Comparison of ENCODE assay signal across 8 mouse cellular contexts in the genomic region with DNA sequence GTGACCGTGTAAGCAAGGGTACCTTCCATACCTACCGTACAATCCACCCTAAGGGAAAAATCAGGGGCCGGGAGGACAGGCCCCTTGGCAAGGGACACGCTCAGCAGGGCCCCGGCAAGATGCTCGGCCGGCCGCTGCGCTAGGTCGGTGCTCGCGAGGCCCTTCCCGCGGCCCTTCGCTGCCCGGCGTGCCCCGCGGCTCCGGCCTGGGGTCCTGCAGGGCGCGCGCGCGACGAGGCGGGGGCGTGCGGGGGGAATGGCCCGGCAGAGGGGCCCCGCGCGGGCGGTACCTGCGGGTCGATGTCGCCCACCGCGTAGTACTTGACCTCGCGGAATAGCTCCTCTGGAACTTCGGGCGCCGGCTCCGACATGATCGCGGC. TPM values are rescaled to one million over a fixed set of nuclear protein-coding genes. Genes with fewer than 3 reads are reported as not detected.
DNase-seq lines count a peak whose midpoint lies in the region; ATAC-seq and TF ChIP-seq lines count a peak whose summit lies in the region.

No protein-coding gene starts in this region.

- H3K36me3 ChIP-seq in ES-Bruce4 (ENCODE audit: control insufficient read depth, insufficient read depth, low read length, poor library complexity, severe bottlenecking): peaks cover 27% of the 10 kb centered on the region
- peaks cover 27% of the 10 kb centered on the region for H3K36me3 ChIP-seq in forebrain, embryonic 14.5 days (ENCODE audit: control insufficient read depth, insufficient read depth, low read length)
- peaks cover 31% of the 10 kb centered on the region for H3K36me3 ChIP-seq in lung, embryonic 15.5 days

- peak overlapping the region; percentile 89 for H3K9ac ChIP-seq in ES-Bruce4 (ENCODE audit: low read depth, poor library complexity, severe bottlenecking)
- peak overlapping the region; percentile 81 for H3K9ac ChIP-seq in forebrain, embryonic 14.5 days (ENCODE audit: low read length)
- peak overlapping the region; percentile 83 for H3K9ac ChIP-seq in lung, embryonic 15.5 days

- peak; percentile 78 for ATAC-seq in forebrain, embryonic 14.5 days
- ATAC-seq in lung, embryonic 15.5 days (ENCODE audit: borderline replicate concordance, extremely low read depth, low FRiP score, low TSS enrichment): peak; percentile 86

- no peaks in the 10 kb centered on the region for H3K9me3 ChIP-seq in ES-Bruce4 (replicated peaks; ENCODE audit: control insufficient read depth, insufficient read depth, low read length, poor library complexity, severe bottlenecking)
- H3K9me3 ChIP-seq in forebrain, embryonic 14.5 days (replicated peaks; ENCODE audit: control insufficient read depth, low read length): no peaks in the 10 kb centered on the region
- H3K9me3 ChIP-seq in lung, embryonic 15.5 days: no peaks in the 10 kb centered on the region

- no peak for TF ChIP-seq EP300 in ES-Bruce4 (IDR thresholded peaks at IDR 0.05; ENCODE audit: insufficient read depth, low read depth, low read length)

- peak overlapping the region; percentile 71 for H3K4me3 ChIP-seq in ES-Bruce4 (ENCODE audit: low read depth, low read length)
- peak overlapping the region; percentile 75 for H3K4me3 ChIP-seq in forebrain, embryonic 14.5 days (ENCODE audit: low read depth, low read length)
- H3K4me3 ChIP-seq in lung, embryonic 15.5 days: peak overlapping the region; percentile 90

- peaks cover 8% of the 10 kb centered on the region for H3K4me1 ChIP-seq in ES-Bruce4 (ENCODE audit: control insufficient read depth, insufficient read depth, low read length)
- peaks cover 10% of the 10 kb centered on the region for H3K4me1 ChIP-seq in forebrain, embryonic 14.5 days (ENCODE audit: control insufficient read depth, insufficient read depth, low read length)
- peaks cover 24% of the 10 kb centered on the region for H3K4me1 ChIP-seq in lung, embryonic 15.5 days

- H3K27me3 ChIP-seq in ES-Bruce4 (ENCODE audit: control insufficient read depth, insufficient read depth, low read length, poor library complexity, severe bottlenecking): no peaks in the 10 kb centered on the region
- H3K27me3 ChIP-seq in forebrain, embryonic 14.5 days (replicated peaks; ENCODE audit: control insufficient read depth, insufficient read depth, low read length): no peaks in the 10 kb centered on the region
- H3K27me3 ChIP-seq in lung, embryonic 15.5 days: no peaks in the 10 kb centered on the region

- intact Hi-C loops in heart, postnatal 10 days (cut with DNase I): loop anchor here (5.0 kb wide), 1 partner anchor 301 kb away; no protein-coding TSS in a partner anchor

- TF ChIP-seq POLR2A in ES-Bruce4 (IDR thresholded peaks at IDR 0.05; ENCODE audit: insufficient read depth, low read length): no peak

- H3K27ac ChIP-seq in ES-Bruce4 (ENCODE audit: insufficient read depth, low read length): no peak overlapping the region
- H3K27ac ChIP-seq in forebrain, embryonic 14.5 days (ENCODE audit: low read depth, low read length): peak overlapping the region; percentile 93
- H3K27ac ChIP-seq in lung, embryonic 15.5 days: peak overlapping the region; percentile 95

- WGBS in forebrain, embryonic 14.5 days: under 1% methylated on average over 40 of the region's 47 CpGs
- WGBS in lung, embryonic 15.5 days: under 1% methylated on average over 36 of the region's 47 CpGs

- TF ChIP-seq CTCF in ES-Bruce4 (IDR thresholded peaks at IDR 0.05; ENCODE audit: low read depth, low read length): no peak

- peak overlapping the region; percentile 78 for H3K4me2 ChIP-seq in forebrain, embryonic 14.5 days (ENCODE audit: low read length)
- peak overlapping the region; percentile 75 for H3K4me2 ChIP-seq in lung, embryonic 15.5 days

- DNase-seq in adrenal gland, postnatal 25 days: peak; percentile 90
- DNase-seq in forebrain, embryonic 14.5 days (ENCODE audit: low spot score): peak; percentile 85
- DNase-seq in heart, postnatal 10 days: peak; percentile 90 to 92
- DNase-seq in kidney, postnatal 36 days: peak; percentile 86 to 93
- DNase-seq in ovary, postnatal 14 days (ENCODE audit: low spot score): peak; percentile 77
- no peak for DNase-seq in spleen, adult 12 weeks (ENCODE audit: low spot score)

RNA-seq across cellular contexts. Expression of a gene that starts 0.6 kb away (rescaled TPM):
- 59.3 and 62.3 TPM in 2 replicates for polyA plus RNA-seq in ES-Bruce4 (2011; ENCODE audit: insufficient read depth, insufficient read length, low read depth, missing spikeins)
- 32.5 and 37.7 TPM in 2 replicates for total RNA-seq in adrenal gland, postnatal 25 days (2021)
- polyA plus RNA-seq in forebrain, embryonic 14.5 days (2014; fragmentation: Nextera tagmentation; extraction: Ambion mirVana): 28.7 and 31.7 TPM in 2 replicates
- total RNA-seq in heart, postnatal 10 days (2021): 10 to 100 TPM; 20.3 to 20.4 TPM
- polyA plus RNA-seq in lung, embryonic 15.5 days (2015; fragmentation: Nextera tagmentation; extraction: Ambion mirVana): 32.2 and 36.0 TPM in 2 replicates

RNA-seq across cellular contexts. Expression of a gene that starts 51.0 kb away (rescaled TPM):
- not detected in 2 replicates for polyA plus RNA-seq in ES-Bruce4 (2011; ENCODE audit: insufficient read depth, insufficient read length, low read depth, missing spikeins)
- 0.06 TPM in 1 of 2 replicates, not detected in the other for total RNA-seq in adrenal gland, postnatal 25 days (2021)
- polyA plus RNA-seq in forebrain, embryonic 14.5 days (2014; fragmentation: Nextera tagmentation; extraction: Ambion mirVana): 0.71 and 0.77 TPM in 2 replicates
- not detected for total RNA-seq in heart, postnatal 10 days (2021)
- not detected in 2 replicates for polyA plus RNA-seq in lung, embryonic 15.5 days (2015; fragmentation: Nextera tagmentation; extraction: Ambion mirVana)
